Mouse (Mus musculus) cortical plate, adult 2 months (tissue): Measurements from ENCODE around the gene Dhx37.

Experiments used
- CTCF ChIP-seq: fragments of 200-500 bp; IDR thresholded peaks from 2 replicates; pipeline ENCODE4 v1.5.1; 2011; ENCODE audit warnings: mild to moderate bottlenecking, control low read depth, low read length; ENCODE audit not compliant: insufficient read depth; ENCODE audit errors: extremely low read depth
- POLR2A ChIP-seq: fragments of 200-500 bp; IDR thresholded peaks from 2 replicates; pipeline ENCODE4 v1.6.1; 2011; ENCODE audit warnings: mild to moderate bottlenecking, low read length, control low read depth; ENCODE audit not compliant: insufficient read depth; ENCODE audit errors: extremely low read depth

DNA sequence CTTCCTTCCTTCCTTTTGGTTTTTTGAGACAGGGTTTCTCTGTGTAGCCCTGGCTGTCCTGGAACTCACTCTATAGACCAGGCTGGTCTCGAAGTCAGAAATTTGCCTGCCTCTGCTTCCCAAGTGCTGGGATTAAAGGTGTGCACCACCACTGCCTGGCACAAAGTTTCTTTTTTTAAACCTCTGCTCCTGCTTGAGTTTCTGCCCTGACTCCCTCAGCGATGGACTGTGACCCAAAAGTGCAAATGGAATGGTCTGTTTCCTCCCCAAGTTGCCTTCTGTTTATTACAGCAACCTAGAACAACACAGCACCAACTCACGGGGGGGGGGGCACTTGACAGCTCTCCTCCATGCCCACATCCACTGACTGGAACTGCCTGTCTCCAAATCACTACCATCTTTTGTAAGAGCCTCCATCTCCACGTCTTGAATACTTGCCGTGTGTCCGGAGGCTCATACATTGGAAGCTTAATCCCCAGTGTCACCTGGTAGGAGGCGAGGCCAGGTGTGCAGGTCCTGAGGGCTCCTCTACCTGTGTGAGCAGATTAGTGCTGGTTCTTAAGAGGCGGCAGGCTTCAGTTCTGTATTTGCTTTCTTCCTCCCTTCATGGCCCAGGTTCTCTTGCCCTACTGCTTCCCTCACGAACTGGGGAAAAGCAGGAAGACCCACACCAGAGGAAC lies 39.0 kb upstream of the Dhx37 start:
- no peak for TF ChIP-seq CTCF
- TF ChIP-seq POLR2A, result no peak
